Mouse (Mus musculus): ENCODE measurements at regions not wholly inside any gene's neighbourhood (a gene's known extent, or its start where the extent isn't known, plus 50 kb on each side); places are given as distances from the start of the nearest gene placed in this dataset.

DNA sequence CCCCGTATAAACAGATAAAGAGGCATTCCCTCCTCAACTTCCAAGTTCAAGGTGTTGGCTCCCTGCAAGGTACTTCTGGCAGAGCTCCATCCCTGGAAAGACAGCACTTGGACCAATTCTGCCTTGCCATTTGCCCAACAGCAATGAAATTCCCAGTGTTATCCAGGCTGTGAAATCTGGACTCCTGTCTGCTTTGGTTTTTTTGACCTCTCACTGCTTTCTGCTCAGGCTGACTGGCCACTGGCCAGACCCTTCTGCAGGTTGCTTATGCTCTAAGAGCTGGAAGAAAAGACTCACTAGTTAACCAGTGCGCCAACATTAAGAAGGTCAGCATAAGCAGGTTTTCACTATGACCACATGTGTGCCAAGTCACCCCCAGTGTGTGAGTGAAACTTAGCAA, 448.4 kb downstream of the Sorl1 start:
- no peaks in the 10 kb centered on the region for H3K36me3 ChIP-seq (ENCODE audit: control insufficient read depth, insufficient read depth, low read length)
- H3K27me3 ChIP-seq (ENCODE audit: control insufficient read depth, insufficient read depth, low read length) = no peaks in the 10 kb centered on the region
- no peak overlapping the region for H3K9ac ChIP-seq (ENCODE audit: low read depth, low read length, severe bottlenecking)
- DNase-seq (ENCODE audit: low spot score) (no peak), ATAC-seq (ENCODE audit: low FRiP score, low read depth) (no peak)
- H3K4me1 ChIP-seq (ENCODE audit: control insufficient read depth, insufficient read depth, low read length) = peaks cover 6% of the 10 kb centered on the region; the same call in 1 of the 2 replicates
- no peaks in the 10 kb centered on the region for H3K9me3 ChIP-seq (ENCODE audit: control insufficient read depth, low read length)
- TF ChIP-seq POLR2A (IDR thresholded peaks at IDR 0.05; ENCODE audit: borderline replicate concordance, extremely low read depth, insufficient read depth, insufficient read length) = no peak
- H3K4me3 ChIP-seq (replicated peaks; ENCODE audit: low read length) = no peak overlapping the region
- WGBS = 82% methylated on average over 2 of the region's 2 CpGs
- no peak overlapping the region for H3K4me2 ChIP-seq (replicated peaks; ENCODE audit: low read depth, low read length, severe bottlenecking)
- no peak overlapping the region for H3K27ac ChIP-seq (replicated peaks; ENCODE audit: low read depth, low read length)

DNA sequence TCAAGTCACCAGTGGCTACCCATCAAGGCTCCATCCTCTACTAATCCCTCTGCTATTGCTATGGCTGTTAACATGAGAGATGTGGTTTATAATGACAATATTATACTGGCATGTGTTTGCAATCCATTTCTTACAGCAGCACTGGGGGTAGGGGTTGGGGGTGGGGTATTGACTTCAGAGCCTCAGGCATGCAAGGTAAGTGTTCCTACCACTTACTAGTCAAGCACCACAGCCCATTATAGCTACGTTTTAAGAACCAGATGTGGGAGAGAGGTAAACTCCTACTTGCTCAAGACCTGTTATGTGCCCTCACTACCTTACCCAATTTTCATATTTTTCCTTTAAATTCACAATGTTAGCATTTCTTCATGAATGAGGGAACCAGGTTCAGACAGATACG, 451.1 kb downstream of the Sorl1 start:
- no peak for ATAC-seq (ENCODE audit: low FRiP score, low read depth)
- H3K4me3 ChIP-seq (replicated peaks; ENCODE audit: low read length) = no peak overlapping the region
- no peak for DNase-seq (ENCODE audit: low spot score)

GRCm38 (mm10) chr9:41668741-41669140, 455.4 kb downstream of the Sorl1 start:
- Histone ChIP-seq H3K36me3 (ENCODE audit: control insufficient read depth, insufficient read depth, low read length) (no peaks in the 10 kb centered on the region), H3K27me3 (ENCODE audit: control insufficient read depth, insufficient read depth, low read length) (no peaks in the 10 kb centered on the region), H3K27ac (replicated peaks; ENCODE audit: low read depth, low read length) (no peak overlapping the region), H3K9ac (ENCODE audit: low read depth, low read length, severe bottlenecking) (no peak overlapping the region), H3K4me1 (ENCODE audit: control insufficient read depth, insufficient read depth, low read length) (peaks cover 13% of the 10 kb centered on the region), H3K4me3 (replicated peaks; ENCODE audit: low read length) (no peak overlapping the region), H3K4me2 (replicated peaks; ENCODE audit: low read depth, low read length, severe bottlenecking) (no peak overlapping the region), H3K9me3 (ENCODE audit: control insufficient read depth, low read length) (no peaks in the 10 kb centered on the region)
- 74% methylated on average over 1 of the region's 1 CpGs for WGBS
- DNase-seq (ENCODE audit: low spot score) = no peak
- ATAC-seq (ENCODE audit: low FRiP score, low read depth) = no peak
- no peak for TF ChIP-seq POLR2A (IDR thresholded peaks at IDR 0.05; ENCODE audit: borderline replicate concordance, extremely low read depth, insufficient read depth, insufficient read length)

More for the DNA sequence above, 451.1 kb downstream of the Sorl1 start:
- H3K9ac ChIP-seq (ENCODE audit: low read depth, low read length, severe bottlenecking) = no peak overlapping the region
- H3K27ac ChIP-seq (replicated peaks; ENCODE audit: low read depth, low read length) = no peak overlapping the region
- no peak overlapping the region for H3K4me2 ChIP-seq (replicated peaks; ENCODE audit: low read depth, low read length, severe bottlenecking)
- H3K4me1 ChIP-seq (ENCODE audit: control insufficient read depth, insufficient read depth, low read length) = peaks cover 6% of the 10 kb centered on the region; the same call in 1 of the 2 replicates
- TF ChIP-seq POLR2A (IDR thresholded peaks at IDR 0.05; ENCODE audit: borderline replicate concordance, extremely low read depth, insufficient read depth, insufficient read length) = no peak
- no peaks in the 10 kb centered on the region for H3K9me3 ChIP-seq (ENCODE audit: control insufficient read depth, low read length)
- WGBS = 21% methylated on average over 2 of the region's 2 CpGs
- H3K27me3 ChIP-seq (ENCODE audit: control insufficient read depth, insufficient read depth, low read length) = no peaks in the 10 kb centered on the region
- no peaks in the 10 kb centered on the region for H3K36me3 ChIP-seq (ENCODE audit: control insufficient read depth, insufficient read depth, low read length)

DNA sequence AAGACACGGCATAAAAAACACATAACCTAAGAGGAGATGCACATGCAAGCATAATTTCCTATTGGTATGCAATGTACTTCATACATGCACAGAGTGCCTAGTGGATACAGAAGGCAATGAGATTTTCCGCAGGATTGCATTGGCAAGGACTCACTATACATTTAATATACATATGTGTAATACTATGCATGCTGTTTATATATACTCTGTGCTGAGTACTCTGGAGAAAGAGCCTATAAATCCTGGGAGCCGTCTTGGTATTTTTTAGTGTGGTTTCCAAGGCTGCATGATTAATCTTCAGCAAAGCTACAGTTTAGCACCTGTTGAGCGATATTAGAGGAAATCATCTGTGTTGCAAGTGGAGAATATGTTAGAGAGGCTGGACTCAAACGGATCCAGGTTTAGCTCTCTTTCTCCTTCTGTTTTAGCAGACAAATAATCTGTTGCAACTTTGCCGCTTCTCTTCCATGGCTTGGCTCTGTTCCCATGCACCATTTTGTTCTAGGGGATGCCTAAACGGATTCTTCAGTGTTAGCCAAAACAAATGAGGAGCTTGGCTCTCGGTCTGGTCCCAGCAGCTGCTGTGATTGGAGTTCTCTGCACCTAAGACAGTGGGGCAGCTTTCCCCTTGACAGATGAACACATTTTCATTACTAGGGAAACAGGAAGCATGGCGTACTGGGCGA, 459.0 kb downstream of the Sorl1 start:
- ATAC-seq (ENCODE audit: low FRiP score, low read depth) = no peak
- peaks cover 7% of the 10 kb centered on the region; the same call in 1 of the 2 replicates for H3K4me1 ChIP-seq (ENCODE audit: control insufficient read depth, insufficient read depth, low read length)
- no peak for TF ChIP-seq POLR2A (IDR thresholded peaks at IDR 0.05; ENCODE audit: borderline replicate concordance, extremely low read depth, insufficient read depth, insufficient read length)
- peak; percentile 57 for DNase-seq (ENCODE audit: low spot score)
- H3K9ac ChIP-seq (ENCODE audit: low read depth, low read length, severe bottlenecking) = no peak overlapping the region
- H3K9me3 ChIP-seq (ENCODE audit: control insufficient read depth, low read length) = no peaks in the 10 kb centered on the region
- H3K36me3 ChIP-seq (ENCODE audit: control insufficient read depth, insufficient read depth, low read length) = no peaks in the 10 kb centered on the region
- H3K27me3 ChIP-seq (ENCODE audit: control insufficient read depth, insufficient read depth, low read length) = no peaks in the 10 kb centered on the region
- no peak overlapping the region for H3K4me2 ChIP-seq (replicated peaks; ENCODE audit: low read depth, low read length, severe bottlenecking)
- H3K4me3 ChIP-seq (replicated peaks; ENCODE audit: low read length) = no peak overlapping the region
- 66% methylated on average over 10 of the region's 10 CpGs for WGBS
- H3K27ac ChIP-seq (replicated peaks; ENCODE audit: low read depth, low read length) = peak overlapping the region; percentile 21

GRCm38 (mm10) chr9:41660576-41660975, 463.5 kb downstream of the Sorl1 start:
- WGBS = 91% methylated on average over 5 of the region's 5 CpGs
- Histone ChIP-seq H3K4me1 (ENCODE audit: control insufficient read depth, insufficient read depth, low read length) (peaks cover 3% of the 10 kb centered on the region; the same call in 1 of the 2 replicates), H3K27ac (replicated peaks; ENCODE audit: low read depth, low read length) (no peak overlapping the region)

More at GRCm38 (mm10) chr9:41660576-41660975, 463.5 kb downstream of the Sorl1 start:
- ATAC-seq (ENCODE audit: low FRiP score, low read depth) (no peak), DNase-seq (ENCODE audit: low spot score) (no peak)
- Histone ChIP-seq H3K27me3 (ENCODE audit: control insufficient read depth, insufficient read depth, low read length) (no peaks in the 10 kb centered on the region), H3K9me3 (ENCODE audit: control insufficient read depth, low read length) (no peaks in the 10 kb centered on the region), H3K4me3 (replicated peaks; ENCODE audit: low read length) (no peak overlapping the region), H3K9ac (ENCODE audit: low read depth, low read length, severe bottlenecking) (no peak overlapping the region), H3K4me2 (replicated peaks; ENCODE audit: low read depth, low read length, severe bottlenecking) (no peak overlapping the region), H3K36me3 (ENCODE audit: control insufficient read depth, insufficient read depth, low read length) (no peaks in the 10 kb centered on the region)
- TF ChIP-seq POLR2A (IDR thresholded peaks at IDR 0.05; ENCODE audit: borderline replicate concordance, extremely low read depth, insufficient read depth, insufficient read length) = no peak

All from limb, embryonic 14.5 days (tissue).